Mouse (Mus musculus): ENCODE measurements around the gene Cradd. TPM values are rescaled to one million over a fixed set of nuclear protein-coding genes. Genes with fewer than 3 reads are reported as not detected.

Cradd gene
- polyA plus RNA-seq, 1 experiment = 0.78 TPM

GRCm38 (mm10) chr10:95340676-95341075, 16.7 kb upstream of the Cradd start:
- no peaks in the 10 kb centered on the region for H3K4me1 ChIP-seq (ENCODE audit: control insufficient read depth)
- H3K9me3 ChIP-seq (ENCODE audit: control insufficient read depth, low read length) = peaks cover 4% of the 10 kb centered on the region
- H3K4me3 ChIP-seq (replicated peaks) = no peak overlapping the region
- no peaks in the 10 kb centered on the region for H3K36me3 ChIP-seq (ENCODE audit: control insufficient read depth)
- no peak for TF ChIP-seq GATA1 (IDR thresholded peaks at IDR 0.05; ENCODE audit: low read length)
- no peak for TF ChIP-seq TAL1 (IDR thresholded peaks at IDR 0.05; ENCODE audit: low read length)
- H3K27me3 ChIP-seq (ENCODE audit: control insufficient read depth) = no peaks in the 10 kb centered on the region

GRCm38 (mm10) chr10:95337589-95337988, 13.7 kb upstream of the Cradd start:
- Histone ChIP-seq H3K4me1 (ENCODE audit: control insufficient read depth) (no peaks in the 10 kb centered on the region), H3K36me3 (ENCODE audit: control insufficient read depth) (no peaks in the 10 kb centered on the region), H3K4me3 (replicated peaks) (no peak overlapping the region), H3K27me3 (ENCODE audit: control insufficient read depth) (0 out of 2 replicates have a peak, but pooled peaks cover 2% of the 10 kb centered on the region), H3K9me3 (ENCODE audit: control insufficient read depth, low read length) (no peaks in the 10 kb centered on the region)
- TF ChIP-seq TAL1 (IDR thresholded peaks at IDR 0.05; ENCODE audit: low read length) (no peak), GATA1 (IDR thresholded peaks at IDR 0.05; ENCODE audit: low read length) (no peak)

- Histone ChIP-seq H3K4me1 (ENCODE audit: control insufficient read depth) (no peaks in the 10 kb centered on the region), H3K36me3 (ENCODE audit: control insufficient read depth) (no peaks in the 10 kb centered on the region), H3K27me3 (ENCODE audit: control insufficient read depth) (0 out of 2 replicates have a peak, but pooled peaks cover 2% of the 10 kb centered on the region), H3K4me3 (replicated peaks) (no peak overlapping the region), H3K9me3 (ENCODE audit: control insufficient read depth, low read length) (no peaks in the 10 kb centered on the region)
- TF ChIP-seq GATA1 (IDR thresholded peaks at IDR 0.05; ENCODE audit: low read length) = no peak
- TF ChIP-seq TAL1 (IDR thresholded peaks at IDR 0.05; ENCODE audit: low read length) = no peak
Measured at GRCm38 (mm10) chr10:95336781-95337544, 13.0 kb upstream of the Cradd start.

- TF ChIP-seq GATA1 (IDR thresholded peaks at IDR 0.05; ENCODE audit: low read length) (no peak), TAL1 (IDR thresholded peaks at IDR 0.05; ENCODE audit: low read length) (no peak)
- Histone ChIP-seq H3K4me1 (ENCODE audit: control insufficient read depth) (no peaks in the 10 kb centered on the region), H3K4me3 (replicated peaks) (no peak overlapping the region), H3K36me3 (ENCODE audit: control insufficient read depth) (no peaks in the 10 kb centered on the region), H3K27me3 (ENCODE audit: control insufficient read depth) (0 out of 2 replicates have a peak, but pooled peaks cover 2% of the 10 kb centered on the region), H3K9me3 (ENCODE audit: control insufficient read depth, low read length) (no peaks in the 10 kb centered on the region)
Measured at GRCm38 (mm10) chr10:95334826-95335225, 10.9 kb upstream of the Cradd start.

GRCm38 (mm10) chr10:95332596-95332995, 8.7 kb upstream of the Cradd start:
- Histone ChIP-seq H3K4me3 (replicated peaks) (no peak overlapping the region), H3K9me3 (ENCODE audit: control insufficient read depth, low read length) (no peaks in the 10 kb centered on the region), H3K36me3 (ENCODE audit: control insufficient read depth) (no peaks in the 10 kb centered on the region), H3K4me1 (ENCODE audit: control insufficient read depth) (no peaks in the 10 kb centered on the region), H3K27me3 (ENCODE audit: control insufficient read depth) (0 out of 2 replicates have a peak, but pooled peaks cover 2% of the 10 kb centered on the region)
- TF ChIP-seq TAL1 (IDR thresholded peaks at IDR 0.05; ENCODE audit: low read length) = no peak

GRCm38 (mm10) chr10:95330375-95331363, 6.7 kb upstream of the Cradd start:
- Histone ChIP-seq H3K4me1 (ENCODE audit: control insufficient read depth) (no peaks in the 10 kb centered on the region), H3K36me3 (ENCODE audit: control insufficient read depth) (no peaks in the 10 kb centered on the region), H3K27me3 (ENCODE audit: control insufficient read depth) (0 out of 2 replicates have a peak, but pooled peaks cover 2% of the 10 kb centered on the region), H3K9me3 (ENCODE audit: control insufficient read depth, low read length) (no peaks in the 10 kb centered on the region), H3K4me3 (replicated peaks) (no peak overlapping the region)
- TF ChIP-seq TAL1 (IDR thresholded peaks at IDR 0.05; ENCODE audit: low read length) (no peak), GATA1 (IDR thresholded peaks at IDR 0.05; ENCODE audit: low read length) (no peak)

GRCm38 (mm10) chr10:95329884-95330283, 6.0 kb upstream of the Cradd start:
- TF ChIP-seq GATA1 (IDR thresholded peaks at IDR 0.05; ENCODE audit: low read length) (no peak), TAL1 (IDR thresholded peaks at IDR 0.05; ENCODE audit: low read length) (no peak)
- H3K4me3 ChIP-seq (replicated peaks) = no peak overlapping the region

GRCm38 (mm10) chr10:95324278-95324631, 322 bp upstream of the Cradd start:
- H3K36me3 ChIP-seq (ENCODE audit: control insufficient read depth) = no peaks in the 10 kb centered on the region
- peaks cover 19% of the 10 kb centered on the region for H3K4me1 ChIP-seq (ENCODE audit: control insufficient read depth)
- peak overlapping the region; percentile 77 for H3K4me3 ChIP-seq (replicated peaks)
- H3K27me3 ChIP-seq (ENCODE audit: control insufficient read depth) = no peaks in the 10 kb centered on the region
- TF ChIP-seq TAL1 (IDR thresholded peaks at IDR 0.05; ENCODE audit: low read length) (no peak), GATA1 (IDR thresholded peaks at IDR 0.05; ENCODE audit: low read length) (no peak)
- no peaks in the 10 kb centered on the region for H3K9me3 ChIP-seq (ENCODE audit: control insufficient read depth, low read length)

More at GRCm38 (mm10) chr10:95329884-95330283, 6.0 kb upstream of the Cradd start:
- Histone ChIP-seq H3K9me3 (ENCODE audit: control insufficient read depth, low read length) (no peaks in the 10 kb centered on the region), H3K4me1 (ENCODE audit: control insufficient read depth) (no peaks in the 10 kb centered on the region), H3K27me3 (ENCODE audit: control insufficient read depth) (0 out of 2 replicates have a peak, but pooled peaks cover 2% of the 10 kb centered on the region), H3K36me3 (ENCODE audit: control insufficient read depth) (no peaks in the 10 kb centered on the region)
